Mouse (Mus musculus) testis, adult 2 months (tissue): ENCODE measurements around the gene Ptf1a. TPM values are rescaled to one million over a fixed set of nuclear protein-coding genes. Genes with fewer than 3 reads are reported as not detected.

Experiments used
- H3K27ac ChIP-seq: fragments of 200-500 bp; 2 replicates; pipeline ENCODE4 v1.5.1; 2012; ENCODE audit warnings: low read depth, low read length; ENCODE audit not compliant: control insufficient read depth, insufficient read depth
- H3K27me3 ChIP-seq: fragments of 200-500 bp; 2 replicates; pipeline ENCODE4 v1.6.1; 2012; ENCODE audit warnings: mild to moderate bottlenecking, low read length, moderate library complexity; ENCODE audit not compliant: control insufficient read depth, insufficient read depth
- H3K36me3 ChIP-seq: fragments of 200-500 bp; 2 replicates; pipeline ENCODE4 v1.6.1; 2012; ENCODE audit warnings: mild to moderate bottlenecking, low read length; ENCODE audit not compliant: control insufficient read depth, insufficient read depth
- H3K4me1 ChIP-seq: fragments of 200-500 bp; 2 replicates; pipeline ENCODE4 v1.6.1; 2012; ENCODE audit warnings: low read length; ENCODE audit not compliant: control insufficient read depth, insufficient read depth
- H3K4me3 ChIP-seq: fragments of 200-500 bp; 2 replicates; pipeline ENCODE4 v1.5.1; 2012; ENCODE audit warnings: low read depth, mild to moderate bottlenecking, low read length, moderate library complexity, mixed read lengths; ENCODE audit not compliant: control insufficient read depth
- CTCF ChIP-seq: fragments of 200-500 bp; IDR thresholded peaks from 2 replicates; pipeline ENCODE4 v1.5.1; 2012; ENCODE audit warnings: low read depth, mild to moderate bottlenecking, inconsistent platforms, low read length, moderate library complexity; ENCODE audit not compliant: control insufficient read depth, insufficient read depth, insufficient replicate concordance
- POLR2A ChIP-seq: fragments of 200-500 bp; IDR thresholded peaks from 2 replicates; pipeline ENCODE4 v1.6.1; 2012; ENCODE audit warnings: low read depth, mild to moderate bottlenecking, inconsistent platforms, low read length, moderate library complexity; ENCODE audit not compliant: control insufficient read depth
- polyA plus RNA-seq: library from polyadenylated mRNA; depleted of rRNA; stranded (reverse); fragments of >200 nt; gene quantifications from 2 replicates; pipeline ENCODE4 v1.2.3, GENCODE M21; 2012; rRNA removed

Ptf1a gene
- polyA plus RNA-seq, 1 experiment, result not detected

- no peaks in the 10 kb centered on the region for H3K4me1 ChIP-seq
- no peak for TF ChIP-seq POLR2A
- TF ChIP-seq CTCF, result no peak
- H3K27ac ChIP-seq, result no peak overlapping the region
- no peaks in the 10 kb centered on the region for H3K36me3 ChIP-seq
- no peaks in the 10 kb centered on the region for H3K27me3 ChIP-seq
- no peak overlapping the region for H3K4me3 ChIP-seq
Observed at GRCm38 (mm10) chr2:19455228-19455627, 9.8 kb downstream of the Ptf1a start.

- TF ChIP-seq POLR2A, result no peak
- TF ChIP-seq CTCF, result no peak
- no peaks in the 10 kb centered on the region for H3K36me3 ChIP-seq
- no peaks in the 10 kb centered on the region for H3K4me1 ChIP-seq
- no peaks in the 10 kb centered on the region for H3K27me3 ChIP-seq
- H3K4me3 ChIP-seq, result no peak overlapping the region
- no peak overlapping the region for H3K27ac ChIP-seq
Observed at GRCm38 (mm10) chr2:19455857-19456482, 10.5 kb downstream of the Ptf1a start.

DNA sequence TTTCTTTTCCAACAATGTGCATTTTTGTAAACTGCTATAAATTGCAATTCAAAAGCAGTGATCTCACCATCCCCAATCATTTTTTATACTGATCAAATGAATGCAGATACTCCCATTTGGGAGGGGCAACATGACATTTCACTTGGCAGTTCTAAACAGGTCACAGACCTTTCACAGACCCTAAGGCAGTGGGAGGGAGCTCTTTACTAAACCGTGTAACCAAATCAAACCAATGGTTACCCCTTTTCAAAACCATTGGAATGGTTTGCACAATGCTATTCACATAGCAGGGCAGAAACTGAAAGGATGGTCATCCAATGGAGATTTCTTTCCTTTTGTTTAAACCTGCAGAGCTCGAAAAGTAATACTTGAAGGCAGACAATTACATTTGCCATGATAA lies 13.3 kb downstream of the Ptf1a start:
- Histone ChIP-seq H3K27me3 (no peaks in the 10 kb centered on the region), H3K4me1 (no peaks in the 10 kb centered on the region), H3K27ac (no peak overlapping the region), H3K36me3 (no peaks in the 10 kb centered on the region), H3K4me3 (no peak overlapping the region)
- TF ChIP-seq CTCF, result no peak
- TF ChIP-seq POLR2A, result no peak

- TF ChIP-seq POLR2A (no peak), CTCF (no peak)
- H3K27ac ChIP-seq, result no peak overlapping the region
- H3K27me3 ChIP-seq, result no peaks in the 10 kb centered on the region
- no peaks in the 10 kb centered on the region for H3K4me1 ChIP-seq
- no peak overlapping the region for H3K4me3 ChIP-seq
- no peaks in the 10 kb centered on the region for H3K36me3 ChIP-seq
Observed at GRCm38 (mm10) chr2:19461940-19462339, 16.5 kb downstream of the Ptf1a start.

GRCm38 (mm10) chr2:19490262-19490661 lies 44.8 kb downstream of the Ptf1a start:
- Histone ChIP-seq H3K36me3 (no peaks in the 10 kb centered on the region), H3K27ac (no peak overlapping the region)
- TF ChIP-seq CTCF (no peak), POLR2A (no peak)

More at GRCm38 (mm10) chr2:19490262-19490661, 44.8 kb downstream of the Ptf1a start:
- no peak overlapping the region for H3K4me3 ChIP-seq
- H3K4me1 ChIP-seq, result no peaks in the 10 kb centered on the region
- H3K27me3 ChIP-seq, result no peaks in the 10 kb centered on the region

Other genes with a start within 250 kb of the Ptf1a start
- 34.7 and 41.3 TPM in 2 replicates for gene Armc3, start 246.4 kb upstream of the Ptf1a start, polyA plus RNA-seq
- gene Msrb2, start 74.2 kb upstream of the Ptf1a start, polyA plus RNA-seq, result 7.0 and 8.4 TPM in 2 replicates
- gene 4921504E06Rik, start 108.3 kb downstream of the Ptf1a start, polyA plus RNA-seq, result 10.4 and 12.3 TPM in 2 replicates
- 12.8 and 14.6 TPM in 2 replicates for gene Otud1, start 212.1 kb downstream of the Ptf1a start, polyA plus RNA-seq